Mouse (Mus musculus) mesoderm, embryonic 11.5 days (tissue): Measurements from ENCODE around the gene Parp8.
"Not testable (repeated sequence)": the region's sequence is repeated elsewhere in the genome, so short reads cannot be mapped to it uniquely, and the experiment has no call there.

ENCODE experiments used
- DNase-seq: peaks from one replicate; pipeline ENCODE4 v3.0.0-alpha.2; 2012; ENCODE audit warnings: low read depth, low spot score

Gene Parp8

GRCm38 (mm10) chr13:116962480-116963462, 62.6 kb downstream of the Parp8 start:
- DNase-seq, result no peak

GRCm38 (mm10) chr13:116958776-116959589, 66.4 kb downstream of the Parp8 start:
- no peak for DNase-seq

GRCm38 (mm10) chr13:116957577-116957976, 67.8 kb downstream of the Parp8 start:
- no peak for DNase-seq

- no peak for DNase-seq
These were observed 74.0 kb downstream of the Parp8 start for GRCm38 (mm10) chr13:116951336-116951735.

DNA sequence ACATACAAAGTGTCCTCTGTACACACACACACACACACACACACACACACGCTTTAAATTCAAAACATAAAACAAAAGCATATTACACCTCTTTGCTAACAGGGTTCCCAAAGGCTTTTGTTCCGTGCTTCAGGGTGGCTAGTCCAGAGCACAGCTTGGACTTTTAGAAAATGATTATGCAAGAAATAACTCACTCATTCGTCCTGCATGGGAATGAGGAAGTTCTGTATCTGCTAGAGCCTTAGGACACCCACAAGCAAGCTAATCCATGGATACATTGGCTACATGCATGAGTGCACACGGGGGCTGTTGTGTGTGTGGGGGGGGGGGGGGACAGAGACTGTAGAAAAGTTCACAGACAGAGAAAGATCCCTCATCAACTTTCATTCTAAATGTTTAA, 75.8 kb downstream of the Parp8 start:
- no peak for DNase-seq

DNA sequence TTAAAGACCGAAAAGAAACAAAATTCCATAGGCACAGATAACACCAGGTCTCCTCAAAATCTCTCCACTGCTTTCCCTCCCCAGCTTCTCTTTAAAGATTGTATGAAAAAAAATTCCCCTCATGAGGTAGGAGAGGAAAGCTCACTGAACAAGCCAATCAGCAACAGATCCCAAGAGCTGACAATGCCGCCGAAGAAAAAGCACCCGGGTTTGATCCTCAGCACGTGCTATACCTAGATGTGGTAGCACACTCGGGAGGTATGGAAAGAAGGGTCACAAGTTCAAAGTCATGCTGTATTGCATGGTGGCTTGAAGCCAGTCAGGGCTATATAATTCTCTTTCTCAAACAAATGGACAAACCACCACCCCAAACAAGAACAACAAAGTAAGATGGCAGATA, 76.3 kb downstream of the Parp8 start:
- DNase-seq, result no peak

- DNase-seq, result no peak
These were observed 77.1 kb downstream of the Parp8 start for GRCm38 (mm10) chr13:116948299-116948659.

DNA sequence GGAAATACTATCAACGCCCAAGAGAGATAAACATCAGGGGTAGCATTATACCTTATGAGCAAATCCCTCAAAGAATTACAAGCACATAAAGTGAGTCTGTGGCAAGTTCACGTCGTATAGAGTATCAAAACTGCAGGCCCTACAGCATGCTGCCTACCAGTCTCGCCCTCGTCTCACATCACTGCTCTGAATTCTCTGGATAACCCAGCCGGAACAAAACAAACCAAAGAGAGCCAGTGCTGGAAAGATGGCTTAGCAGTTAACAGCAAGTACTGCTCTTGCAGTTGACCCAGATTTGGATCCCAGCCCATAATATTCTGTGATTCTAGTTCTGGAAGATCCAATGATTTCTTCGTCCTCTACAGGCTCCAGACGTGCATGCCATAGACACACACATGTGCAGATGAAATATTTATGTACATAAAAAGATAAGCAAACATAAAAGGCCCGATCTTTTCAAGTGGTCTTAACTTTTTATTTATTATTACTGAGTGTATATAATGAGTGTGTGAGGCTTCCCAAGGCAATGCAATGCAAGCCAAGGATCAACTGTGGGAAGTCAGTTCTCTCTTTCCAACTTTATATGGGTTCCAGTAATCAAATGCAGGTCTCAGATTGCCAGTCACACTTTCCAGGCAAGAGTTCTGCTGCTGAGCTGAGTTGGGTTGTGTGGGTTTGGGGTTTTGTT, 77.6 kb downstream of the Parp8 start:
- no peak for DNase-seq

GRCm38 (mm10) chr13:116946566-116946965, 78.8 kb downstream of the Parp8 start:
- DNase-seq, result no peak

- no peak for DNase-seq
These were observed 83.9 kb downstream of the Parp8 start for GRCm38 (mm10) chr13:116941280-116942015.

- no peak for DNase-seq
These were observed 84.6 kb downstream of the Parp8 start for GRCm38 (mm10) chr13:116940761-116941160.

GRCm38 (mm10) chr13:116937019-116937418, 88.3 kb downstream of the Parp8 start:
- DNase-seq, result not testable (repeated sequence)

GRCm38 (mm10) chr13:116917387-116917930, 107.9 kb downstream of the Parp8 start:
- DNase-seq, result no peak

- DNase-seq, result no peak
These were observed 117.1 kb downstream of the Parp8 start for GRCm38 (mm10) chr13:116908284-116908683.

DNA sequence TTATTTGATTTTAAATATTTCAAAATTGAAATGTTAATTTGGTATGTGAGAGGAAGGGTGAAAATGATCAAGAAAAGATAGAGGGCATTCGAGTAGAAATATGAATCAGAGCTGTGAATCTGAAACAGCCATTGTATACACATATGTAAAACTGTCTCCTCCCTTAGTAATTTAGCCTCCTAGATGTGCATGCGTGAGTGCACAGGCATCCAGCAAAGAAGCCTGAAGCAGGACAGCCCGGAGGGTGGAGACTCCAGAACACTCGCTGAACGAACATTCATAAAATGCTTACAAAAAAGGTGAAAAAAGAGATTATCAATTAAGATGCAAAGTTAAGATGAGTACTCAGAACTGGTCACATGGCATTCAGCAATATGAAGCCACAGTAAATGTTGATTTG, 121.9 kb downstream of the Parp8 start:
- no peak for DNase-seq

GRCm38 (mm10) chr13:116898395-116898794, 126.9 kb downstream of the Parp8 start:
- no peak for DNase-seq

DNA sequence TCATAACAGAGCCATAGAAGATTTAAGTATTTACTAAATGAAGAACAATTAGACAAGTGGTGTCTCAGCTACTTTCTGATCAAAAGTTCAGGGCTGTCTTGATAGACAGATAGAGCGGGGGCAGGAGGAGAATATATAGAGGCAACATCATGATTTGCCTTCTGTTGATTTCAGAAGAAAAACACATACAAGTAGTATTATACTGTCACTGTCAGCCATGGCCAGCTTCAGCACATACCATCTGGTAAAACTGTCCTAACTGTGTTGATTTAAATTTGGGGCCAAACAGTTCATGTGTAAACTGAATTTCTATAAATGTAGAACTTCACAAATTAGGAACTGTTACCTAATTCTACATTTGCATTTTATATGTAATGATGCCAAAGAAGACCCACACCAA, 127.6 kb downstream of the Parp8 start:
- no peak for DNase-seq

- DNase-seq, result no peak
These were observed 140.9 kb downstream of the Parp8 start for GRCm38 (mm10) chr13:116884422-116884942.

GRCm38 (mm10) chr13:116882226-116882625, 143.1 kb downstream of the Parp8 start:
- DNase-seq, result no peak

- DNase-seq, result peak; percentile 9
These were observed 145.7 kb downstream of the Parp8 start for GRCm38 (mm10) chr13:116879580-116880192.
